Mouse (Mus musculus) layer of hippocampus, postnatal 14 days (tissue): ENCODE data around the gene 4930470P17Rik. TPM values are rescaled to one million over a fixed set of nuclear protein-coding genes. Genes with fewer than 3 reads are reported as not detected.

Experiments
- total RNA-seq, 2 experiments: library from RNA; stranded (reverse); gene quantifications; 2 replicates each; pipeline ENCODE4 v1.2.3; 2021

The 4930470P17Rik gene
- total RNA-seq, 2 experiments from 2014 or later: not detected

Other genes with a start within 250 kb of the 4930470P17Rik start
- 100 to 1,000 TPM; 121 to 123 TPM for gene Bcas1, start 174.2 kb downstream of the 4930470P17Rik start, total RNA-seq
- 10 to 100 TPM; 32.3 to 34.8 TPM for gene Pfdn4, start 105.6 kb downstream of the 4930470P17Rik start, total RNA-seq
- gene Cyp24a1, start 104.9 kb downstream of the 4930470P17Rik start, total RNA-seq: not detected
- 10 to 100 TPM; 16.7 to 18.5 TPM for gene Dok5, start 129.8 kb upstream of the 4930470P17Rik start, total RNA-seq